Mouse (Mus musculus) limb, embryonic 13.5 days (tissue): ENCODE data around the gene Grb10. TPM values are rescaled to one million over a fixed set of nuclear protein-coding genes. Genes with fewer than 3 reads are reported as not detected.
A peak's percentile ranks its signal among the peaks of the same experiment; 100 is the strongest.

Experiments
- ATAC-seq: fragments of 200-750 bp; cut with Nextera tagmentation; 2 replicates; pipeline ENCODE4 v1.8.0; 2017; ENCODE audit warnings: low read depth, moderate number of reproducible peaks, moderate TSS enrichment; ENCODE audit not compliant: low FRiP score
- H3K27ac ChIP-seq: fragments of 300-500 bp; sonication (generic); 2 replicates; pipeline ENCODE4 v1.5.1; 2015; ENCODE audit warnings: inconsistent platforms, mild to moderate bottlenecking, moderate library complexity
- H3K27me3 ChIP-seq: fragments of 300-500 bp; sonication (generic); 2 replicates; pipeline ENCODE4 v1.6.1; 2015; ENCODE audit warnings: mild to moderate bottlenecking, inconsistent platforms
- H3K36me3 ChIP-seq: fragments of 300-500 bp; sonication (generic); 2 replicates; pipeline ENCODE4 v1.6.1; 2015; ENCODE audit warnings: inconsistent platforms, mild to moderate bottlenecking, moderate library complexity
- H3K4me1 ChIP-seq: fragments of 300-500 bp; sonication (generic); 2 replicates; pipeline ENCODE4 v1.6.1; 2015; ENCODE audit warnings: inconsistent platforms
- H3K4me2 ChIP-seq: fragments of 300-500 bp; sonication (generic); replicated peaks from 2 replicates; pipeline ENCODE4 v1.6.1; 2015; ENCODE audit warnings: inconsistent platforms, mild to moderate bottlenecking, moderate library complexity
- H3K4me3 ChIP-seq: fragments of 300-500 bp; sonication (generic); 2 replicates; pipeline ENCODE4 v1.5.1; 2015; ENCODE audit warnings: moderate library complexity, mild to moderate bottlenecking, inconsistent platforms
- H3K9ac ChIP-seq: fragments of 300-500 bp; sonication (generic); 2 replicates; pipeline ENCODE4 v1.6.1; 2015; ENCODE audit warnings: mild to moderate bottlenecking, inconsistent platforms
- H3K9me3 ChIP-seq: fragments of 300-500 bp; sonication (generic); 2 replicates; pipeline ENCODE4 v1.6.1; 2016; ENCODE audit warnings: inconsistent platforms
- WGBS: fragments of 180-500 bp; shearing (Covaris S2); methylation state at CpG from one replicate; pipeline ENCODE4 v1.1.7; 2015; 5-methylcytosine and 5-hydroxymethylcytosine counted together
- polyA plus RNA-seq: library from polyadenylated mRNA; unstranded; fragments of >200 nt; fragmentation: Nextera tagmentation; extraction: Ambion mirVana; gene quantifications from 2 replicates; pipeline ENCODE4 v1.2.1, GENCODE M21; 2015

Grb10 gene
- polyA plus RNA-seq, 1 experiment from 2014 or later: 614 TPM

DNA sequence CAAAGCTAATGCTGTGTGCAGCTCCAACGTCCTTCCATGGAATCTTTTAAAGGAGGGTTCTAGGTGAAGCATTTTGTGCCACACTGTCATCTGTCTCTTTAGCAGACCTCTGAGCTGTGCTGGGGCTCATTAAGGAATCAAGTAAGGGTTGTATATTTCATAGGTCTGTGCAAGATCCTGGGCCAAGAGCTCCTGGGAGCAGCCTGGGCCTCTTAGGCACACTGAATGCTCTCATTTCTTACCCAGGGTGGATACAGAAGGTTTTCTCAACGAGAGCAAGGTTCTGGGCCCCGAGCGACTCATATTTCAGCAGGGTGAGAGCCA lies 84.4 kb downstream of the Grb10 start:
- Histone ChIP-seq H3K36me3 (peaks cover 44% of the 10 kb centered on the region), H3K4me1 (peaks cover 79% of the 10 kb centered on the region), H3K27ac (peak overlapping the region; percentile 96), H3K9me3 (no peaks in the 10 kb centered on the region), H3K4me3 (no peak overlapping the region), H3K27me3 (no peaks in the 10 kb centered on the region), H3K4me2 (no peak overlapping the region), H3K9ac (no peak overlapping the region)
- 47% methylated on average over 4 of the region's 4 CpGs for WGBS
- ATAC-seq: peak; percentile 64

DNA sequence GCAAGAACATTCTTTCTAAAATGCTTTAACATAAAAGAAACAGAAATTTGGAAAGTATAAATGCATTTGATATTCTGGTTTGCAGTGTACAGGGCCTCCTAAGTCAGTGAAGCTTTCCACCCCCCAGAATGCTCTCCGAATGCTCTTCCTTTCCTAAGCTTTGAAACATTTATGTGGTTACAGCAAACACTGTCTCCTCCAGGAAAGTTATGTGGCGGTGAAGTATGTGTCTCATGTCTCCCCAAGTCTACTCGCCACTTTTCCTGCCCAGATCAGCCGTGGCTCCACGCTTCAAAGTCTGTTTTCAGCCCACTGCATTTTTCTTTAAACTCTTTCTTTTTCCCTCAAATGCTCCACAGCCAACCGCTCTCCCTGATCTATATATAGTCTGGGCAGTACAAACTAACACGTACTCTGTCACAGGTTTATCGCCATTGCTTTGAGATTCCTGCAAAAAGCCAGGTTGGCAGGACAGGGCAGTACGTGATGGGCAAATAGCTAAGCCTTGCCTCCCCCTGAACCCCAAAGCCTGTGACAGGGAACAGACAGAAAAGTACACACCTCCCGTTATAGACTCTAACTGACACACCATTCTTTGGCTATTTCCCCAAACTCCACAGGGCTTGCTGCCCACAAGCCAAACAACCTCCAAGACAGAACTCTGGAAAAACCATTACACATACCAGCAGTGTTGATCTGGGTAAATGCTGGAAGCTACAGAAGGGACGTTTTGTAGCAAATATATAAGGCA lies 84.9 kb downstream of the Grb10 start:
- H3K27ac ChIP-seq: peak overlapping the region; percentile 96
- H3K27me3 ChIP-seq: no peaks in the 10 kb centered on the region
- peaks cover 83% of the 10 kb centered on the region for H3K4me1 ChIP-seq
- H3K9me3 ChIP-seq: no peaks in the 10 kb centered on the region
- H3K4me3 ChIP-seq: no peak overlapping the region
- 54% methylated on average over 11 of the region's 11 CpGs for WGBS
- no peak overlapping the region; the same call in 1 of the 2 replicates for H3K9ac ChIP-seq
- peaks cover 47% of the 10 kb centered on the region for H3K36me3 ChIP-seq
- peak; percentile 30 for ATAC-seq
- no peak overlapping the region for H3K4me2 ChIP-seq

DNA sequence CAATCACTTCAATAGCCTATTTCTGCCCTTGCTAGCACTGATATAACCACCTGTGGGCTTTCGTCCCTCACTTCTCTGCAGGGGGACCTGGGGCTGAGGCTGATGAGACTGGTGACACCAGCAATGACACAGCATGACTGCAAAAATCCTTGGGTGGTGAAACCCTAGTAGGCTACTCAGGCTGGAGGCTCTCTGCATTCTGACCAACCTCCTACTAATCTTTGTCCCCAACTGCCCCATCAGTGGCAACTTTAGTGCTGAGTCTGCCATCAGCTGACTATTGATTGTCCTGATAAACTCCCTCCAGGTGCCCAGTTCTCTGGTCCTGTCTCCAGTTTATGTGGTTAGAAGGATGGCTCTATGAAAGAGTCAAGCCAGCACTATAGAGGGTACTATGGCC lies 85.9 kb downstream of the Grb10 start:
- no peak overlapping the region for H3K4me3 ChIP-seq
- no peaks in the 10 kb centered on the region for H3K27me3 ChIP-seq
- peaks cover 85% of the 10 kb centered on the region for H3K4me1 ChIP-seq
- H3K4me2 ChIP-seq: no peak overlapping the region
- 0 out of 2 replicates have a peak overlapping the region, but pooled peaks have one; percentile 19 for H3K9ac ChIP-seq
- H3K9me3 ChIP-seq: no peaks in the 10 kb centered on the region
- peak overlapping the region; percentile 96 for H3K27ac ChIP-seq
- WGBS: 73% methylated on average over 1 of the region's 1 CpGs
- peaks cover 42% of the 10 kb centered on the region for H3K36me3 ChIP-seq
- no peak for ATAC-seq

DNA sequence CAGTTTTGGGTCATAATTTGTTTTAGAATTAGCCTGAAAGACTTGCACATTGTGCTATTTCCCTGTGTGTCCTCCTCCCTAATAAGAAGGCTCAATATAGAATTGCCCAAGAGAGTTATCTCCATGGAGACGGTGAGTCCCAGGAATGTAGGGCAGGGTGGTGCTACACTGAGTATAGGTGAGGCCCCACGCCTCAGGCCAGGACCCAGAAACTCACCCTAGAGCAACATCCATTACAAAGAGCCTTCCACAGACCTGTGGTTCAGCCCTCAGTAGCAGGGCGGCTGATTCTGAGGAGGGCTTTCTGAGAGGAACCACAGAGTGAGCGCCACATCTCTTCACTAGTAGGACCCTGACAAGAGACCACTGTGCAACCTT lies 89.5 kb downstream of the Grb10 start:
- peak; percentile 15 for ATAC-seq
- 62% methylated on average over 4 of the region's 4 CpGs for WGBS
- Histone ChIP-seq H3K27ac (peak overlapping the region; percentile 96), H3K4me1 (peaks cover 61% of the 10 kb centered on the region), H3K9me3 (no peaks in the 10 kb centered on the region), H3K27me3 (no peaks in the 10 kb centered on the region), H3K36me3 (peaks cover 57% of the 10 kb centered on the region), H3K9ac (no peak overlapping the region), H3K4me2 (peak overlapping the region; percentile 36; the same call in 1 of the 2 replicates), H3K4me3 (no peak overlapping the region)

DNA sequence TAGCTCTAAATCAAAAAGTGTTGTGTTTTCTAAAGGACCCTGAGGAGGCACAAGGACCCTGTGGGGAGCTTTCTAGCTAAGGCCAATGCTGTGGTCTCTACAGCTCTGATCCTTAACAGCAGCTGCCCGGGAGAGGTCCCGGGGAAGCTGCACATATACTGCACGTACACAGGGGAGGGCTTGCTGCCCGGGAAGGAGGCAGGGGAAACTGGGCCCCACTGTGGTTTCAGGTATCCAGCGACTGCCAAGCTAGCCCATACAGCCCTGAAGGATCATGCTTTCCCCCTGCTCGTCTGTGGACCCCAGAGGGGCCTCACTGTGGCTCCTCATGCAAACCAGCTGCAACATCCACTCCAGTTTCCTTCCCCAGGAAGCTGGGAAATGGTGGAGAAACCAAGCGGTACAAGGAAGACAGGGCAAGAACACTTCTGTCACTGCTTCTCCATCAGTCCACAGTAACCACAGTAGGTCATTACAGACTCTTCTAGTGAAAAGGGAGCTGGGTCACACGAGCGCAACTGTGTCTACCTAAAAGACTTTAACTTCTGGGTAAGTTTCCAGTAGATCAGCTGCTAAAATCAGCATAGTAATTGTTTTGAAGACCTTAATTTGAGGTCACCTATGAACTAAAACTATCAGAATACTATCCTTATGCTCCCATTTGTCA lies 90.0 kb downstream of the Grb10 start:
- H3K27ac ChIP-seq: peak overlapping the region; percentile 96
- WGBS: 19% methylated on average over 9 of the region's 9 CpGs
- no peaks in the 10 kb centered on the region for H3K27me3 ChIP-seq
- peak overlapping the region; percentile 46 for H3K9ac ChIP-seq
- peak overlapping the region; percentile 36 for H3K4me2 ChIP-seq
- no peak overlapping the region for H3K4me3 ChIP-seq
- H3K9me3 ChIP-seq: no peaks in the 10 kb centered on the region
- peak; percentile 91 for ATAC-seq
- H3K36me3 ChIP-seq: peaks cover 61% of the 10 kb centered on the region
- peaks cover 58% of the 10 kb centered on the region for H3K4me1 ChIP-seq

DNA sequence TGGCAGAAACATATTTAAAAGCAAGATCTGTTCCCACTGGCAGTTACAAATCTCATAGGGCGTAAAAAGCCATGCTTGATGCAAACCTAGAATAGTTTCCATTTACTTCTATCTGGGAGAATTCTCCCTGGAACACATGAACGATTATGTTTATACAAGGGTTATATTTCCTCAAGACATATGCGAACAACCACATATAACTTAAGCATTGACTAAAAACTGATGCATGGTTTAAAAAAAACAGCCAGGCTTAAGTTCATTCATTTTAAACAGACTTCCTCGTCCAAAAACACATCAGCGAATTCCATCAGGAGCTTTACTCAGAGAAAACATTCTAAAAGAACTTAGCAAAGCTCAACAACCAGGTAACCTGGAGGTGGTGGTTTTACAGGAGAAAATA lies 90.6 kb downstream of the Grb10 start:
- Histone ChIP-seq H3K36me3 (peaks cover 67% of the 10 kb centered on the region), H3K9me3 (no peaks in the 10 kb centered on the region), H3K4me2 (0 out of 2 replicates have a peak overlapping the region, but pooled peaks have one; percentile 36), H3K4me1 (peaks cover 54% of the 10 kb centered on the region), H3K27ac (peak overlapping the region; percentile 96), H3K9ac (no peak overlapping the region), H3K4me3 (no peak overlapping the region), H3K27me3 (no peaks in the 10 kb centered on the region)
- 58% methylated on average over 5 of the region's 5 CpGs for WGBS
- peak; percentile 9; the same call in 1 of the 2 replicates for ATAC-seq

DNA sequence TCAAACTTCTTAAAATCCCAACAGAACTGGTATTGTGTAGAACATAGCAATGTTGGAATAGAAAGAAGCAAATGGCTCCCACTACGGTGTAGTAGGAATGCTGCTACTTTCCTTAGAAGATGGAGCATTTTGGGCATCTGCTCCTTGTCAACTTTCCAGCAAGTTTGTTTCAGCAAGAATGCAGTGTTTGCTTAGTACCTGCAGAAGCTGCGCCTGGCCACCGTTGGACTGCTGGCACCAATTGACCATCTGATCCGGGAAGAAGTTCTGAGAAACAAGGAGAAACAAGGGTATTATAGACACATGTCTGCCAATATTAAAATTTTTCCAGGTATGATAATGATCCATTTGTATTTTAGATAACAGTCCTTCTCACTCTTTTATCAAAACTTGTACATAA lies 92.7 kb downstream of the Grb10 start:
- Histone ChIP-seq H3K4me1 (peaks cover 36% of the 10 kb centered on the region), H3K9me3 (no peaks in the 10 kb centered on the region), H3K36me3 (peaks cover 74% of the 10 kb centered on the region), H3K27ac (no peak overlapping the region), H3K9ac (no peak overlapping the region), H3K27me3 (no peaks in the 10 kb centered on the region), H3K4me2 (no peak overlapping the region), H3K4me3 (no peak overlapping the region)
- no peak for ATAC-seq
- 93% methylated on average over 4 of the region's 4 CpGs for WGBS

DNA sequence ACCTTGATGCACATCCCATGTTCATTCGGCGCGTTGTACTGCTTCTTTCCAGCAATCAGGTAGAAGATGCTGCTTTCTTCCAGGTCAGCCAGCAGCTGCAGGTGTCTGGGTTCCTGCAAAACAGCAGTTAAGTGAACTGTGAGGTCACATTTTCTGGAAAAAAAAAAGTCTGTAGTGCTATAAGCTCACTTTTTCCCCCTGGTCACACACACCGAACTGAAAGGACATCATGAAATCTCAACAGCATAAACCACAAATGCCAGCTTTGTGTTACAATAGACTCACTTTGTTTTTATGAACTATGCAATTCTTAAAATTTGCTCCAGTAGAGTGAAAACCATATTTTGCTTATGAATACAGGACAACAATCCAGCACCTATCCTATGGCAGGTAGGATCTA lies 93.7 kb downstream of the Grb10 start:
- H3K27ac ChIP-seq: no peak overlapping the region

DNA sequence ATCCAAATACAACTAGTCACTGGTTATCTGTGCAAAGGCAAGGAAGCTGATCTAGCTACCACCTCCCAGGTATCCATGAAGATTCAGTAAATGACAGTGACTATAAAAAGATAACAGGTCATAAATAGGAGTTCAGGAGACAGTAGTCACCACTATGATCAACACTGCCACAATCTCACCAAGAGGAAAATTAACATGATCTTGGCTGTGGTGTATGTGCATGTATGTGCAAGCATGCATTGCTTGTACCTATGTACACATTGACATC lies 94.5 kb downstream of the Grb10 start:
- Histone ChIP-seq H3K9me3 (no peaks in the 10 kb centered on the region), H3K4me1 (peaks cover 29% of the 10 kb centered on the region), H3K36me3 (peaks cover 70% of the 10 kb centered on the region), H3K9ac (no peak overlapping the region), H3K4me3 (no peak overlapping the region), H3K27me3 (no peaks in the 10 kb centered on the region), H3K4me2 (no peak overlapping the region), H3K27ac (no peak overlapping the region)
- no peak for ATAC-seq

More for the DNA sequence above, 93.7 kb downstream of the Grb10 start:
- no peaks in the 10 kb centered on the region for H3K9me3 ChIP-seq
- H3K9ac ChIP-seq: no peak overlapping the region
- H3K4me3 ChIP-seq: no peak overlapping the region
- 88% methylated on average over 4 of the region's 4 CpGs for WGBS
- H3K36me3 ChIP-seq: peaks cover 70% of the 10 kb centered on the region
- H3K4me1 ChIP-seq: peaks cover 31% of the 10 kb centered on the region
- no peaks in the 10 kb centered on the region for H3K27me3 ChIP-seq
- no peak for ATAC-seq
- H3K4me2 ChIP-seq: no peak overlapping the region

DNA sequence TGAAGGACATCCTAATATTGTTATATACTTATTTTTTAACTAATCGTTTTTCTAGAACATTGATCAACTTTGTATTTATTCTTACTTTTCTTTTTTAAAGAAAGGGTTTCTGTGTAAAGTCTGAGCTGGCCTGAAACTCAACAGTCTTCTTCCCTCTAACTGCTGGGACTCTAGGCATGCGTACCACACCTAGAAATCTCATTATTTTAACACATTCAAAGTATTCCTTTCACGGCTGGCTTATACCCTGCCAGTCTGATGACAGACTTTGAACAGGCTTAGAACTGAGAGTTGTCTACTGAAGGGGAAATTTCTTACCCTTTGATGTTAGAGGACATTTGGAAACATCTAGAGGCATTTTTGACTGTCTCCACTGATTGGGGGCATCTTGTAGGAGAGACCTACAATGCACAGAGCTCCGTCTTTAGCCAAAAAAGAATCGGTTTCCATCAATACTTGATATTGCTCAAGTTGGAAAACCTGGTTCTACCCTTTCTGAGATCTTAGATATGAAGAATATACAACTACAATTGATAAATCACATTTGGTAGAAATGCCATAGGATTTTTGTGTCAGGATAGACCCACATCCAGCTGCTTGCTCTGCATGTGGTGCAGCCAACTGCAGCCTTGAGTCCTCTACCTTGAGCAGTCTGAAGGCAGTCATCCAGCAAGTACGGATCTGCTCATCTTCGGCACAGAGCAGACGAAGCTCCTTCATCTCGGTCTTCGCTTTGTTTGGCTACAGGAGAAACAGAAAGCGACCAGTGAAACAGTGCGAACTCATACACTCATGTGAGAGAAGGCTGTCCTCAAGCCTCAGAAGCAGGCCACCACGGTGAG lies 95.0 kb downstream of the Grb10 start:
- no peak overlapping the region for H3K4me2 ChIP-seq
- H3K9ac ChIP-seq: no peak overlapping the region
- ATAC-seq: no peak
- H3K4me3 ChIP-seq: no peak overlapping the region
- H3K27me3 ChIP-seq: no peaks in the 10 kb centered on the region
- WGBS: 90% methylated on average over 13 of the region's 13 CpGs
- H3K27ac ChIP-seq: no peak overlapping the region
- H3K36me3 ChIP-seq: peaks cover 74% of the 10 kb centered on the region
- peaks cover 24% of the 10 kb centered on the region for H3K4me1 ChIP-seq
- no peaks in the 10 kb centered on the region for H3K9me3 ChIP-seq

DNA sequence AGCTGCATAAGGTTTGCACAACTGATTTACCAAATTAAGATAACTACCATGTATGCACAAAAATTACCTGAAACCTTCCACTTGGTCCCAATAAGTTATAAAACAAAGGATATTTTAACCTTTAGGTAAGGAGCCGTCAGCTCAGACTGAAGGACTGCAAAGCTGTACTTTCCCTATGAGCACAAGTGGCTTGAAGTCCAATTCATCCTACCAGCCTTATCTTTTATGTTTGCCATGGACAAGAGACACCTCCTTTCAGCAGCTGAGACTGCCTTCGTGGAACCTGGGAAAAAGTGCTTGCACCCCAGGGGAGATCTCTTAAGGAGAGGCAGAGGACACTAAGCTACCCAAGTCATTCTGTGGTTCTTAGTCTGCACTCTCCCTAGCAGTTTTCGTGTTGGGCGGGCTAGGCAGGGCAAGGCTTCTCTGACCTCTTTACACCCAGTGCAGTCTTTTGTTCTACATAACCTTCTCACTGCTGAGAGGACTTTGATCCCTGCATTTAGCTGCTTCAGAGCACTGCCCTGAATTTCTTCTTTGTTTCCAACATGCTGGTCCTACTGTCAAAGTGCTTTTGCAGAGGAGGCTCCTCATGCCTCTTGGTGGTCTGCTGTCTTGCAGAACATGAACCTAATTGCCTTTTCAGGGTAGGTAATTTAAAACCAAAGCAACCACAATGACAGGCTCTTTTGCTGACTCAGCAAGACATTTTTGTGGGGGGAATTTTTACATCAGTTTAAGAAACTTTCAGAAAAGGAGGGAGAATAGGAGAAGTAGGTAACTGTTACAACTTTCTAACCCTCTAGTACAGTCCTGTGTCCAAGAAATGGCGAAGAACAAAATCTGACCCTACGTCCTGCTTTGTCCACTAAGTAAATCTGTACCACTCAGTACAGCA lies 95.9 kb downstream of the Grb10 start:
- Histone ChIP-seq H3K36me3 (peaks cover 83% of the 10 kb centered on the region), H3K4me1 (peaks cover 24% of the 10 kb centered on the region), H3K9ac (no peak overlapping the region; the same call in 1 of the 2 replicates), H3K27ac (peak overlapping the region; percentile 49; the same call in 1 of the 2 replicates), H3K4me3 (no peak overlapping the region), H3K4me2 (no peak overlapping the region), H3K9me3 (no peaks in the 10 kb centered on the region), H3K27me3 (no peaks in the 10 kb centered on the region)
- no peak; the same call in 1 of the 2 replicates for ATAC-seq
- WGBS: 67% methylated on average over 6 of the region's 6 CpGs
